Mouse (Mus musculus) R1 (cell line): ENCODE results near the gene Wnt11.

Source experiments
- DNase-seq: peaks from one replicate; pipeline ENCODE4 v3.0.0-alpha.2; 2018; ENCODE audit warnings: low read depth, low spot score

Gene Wnt11

GRCm38 (mm10) chr7:98828876-98829275 lies 6.0 kb upstream of the Wnt11 start:
- DNase-seq: no peak

- no peak for DNase-seq
These were observed 3.6 kb upstream of the Wnt11 start for GRCm38 (mm10) chr7:98831290-98831689.

- peak; percentile 38 for DNase-seq
These were observed 868 bp downstream of the Wnt11 start for GRCm38 (mm10) chr7:98835519-98836441.

- peak; percentile 76 for DNase-seq
These were observed 1.7 kb downstream of the Wnt11 start for GRCm38 (mm10) chr7:98836646-98837045.

- peak; percentile 71 for DNase-seq
These were observed 3.0 kb downstream of the Wnt11 start for GRCm38 (mm10) chr7:98837901-98838300.

GRCm38 (mm10) chr7:98838729-98839141 lies 3.8 kb downstream of the Wnt11 start:
- peak; percentile 75 for DNase-seq

- DNase-seq: no peak
These were observed 4.4 kb downstream of the Wnt11 start for GRCm38 (mm10) chr7:98839312-98839711.

- DNase-seq: no peak
These were observed 5.9 kb downstream of the Wnt11 start for GRCm38 (mm10) chr7:98840771-98841170.

GRCm38 (mm10) chr7:98841802-98842201 lies 6.9 kb downstream of the Wnt11 start:
- peak; percentile 47 for DNase-seq

- DNase-seq: no peak
These were observed 8.1 kb downstream of the Wnt11 start for GRCm38 (mm10) chr7:98842997-98843396.

- DNase-seq: no peak
These were observed 8.7 kb downstream of the Wnt11 start for GRCm38 (mm10) chr7:98843649-98844048.

- no peak for DNase-seq
These were observed 14.2 kb downstream of the Wnt11 start for GRCm38 (mm10) chr7:98848899-98849640.

GRCm38 (mm10) chr7:98850388-98850787 lies 15.5 kb downstream of the Wnt11 start:
- no peak for DNase-seq

- DNase-seq: no peak
These were observed 16.3 kb downstream of the Wnt11 start for GRCm38 (mm10) chr7:98851220-98851619.

GRCm38 (mm10) chr7:98852950-98853650 lies 18.2 kb downstream of the Wnt11 start:
- DNase-seq: no peak

- DNase-seq: no peak
These were observed 18.9 kb downstream of the Wnt11 start for GRCm38 (mm10) chr7:98853806-98854205.

GRCm38 (mm10) chr7:98855388-98855787 lies 20.5 kb downstream of the Wnt11 start:
- DNase-seq: no peak

GRCm38 (mm10) chr7:98856128-98856527 lies 21.2 kb downstream of the Wnt11 start:
- DNase-seq: peak; percentile 21

GRCm38 (mm10) chr7:98857094-98857493 lies 22.2 kb downstream of the Wnt11 start:
- no peak for DNase-seq

GRCm38 (mm10) chr7:98861002-98861401 lies 26.1 kb downstream of the Wnt11 start:
- no peak for DNase-seq

GRCm38 (mm10) chr7:98862994-98863393 lies 28.1 kb downstream of the Wnt11 start:
- no peak for DNase-seq
